Mouse (Mus musculus) limb, embryonic 11.5 days (tissue): ENCODE measurements around the gene Borcs6. TPM values are rescaled to one million over a fixed set of nuclear protein-coding genes. Genes with fewer than 3 reads are reported as not detected.

Experiments used
- ATAC-seq: fragments of 200-750 bp; cut with Nextera tagmentation; 2 replicates; pipeline ENCODE4 v1.8.0; 2017; ENCODE audit warnings: low read depth; ENCODE audit not compliant: insufficient number of reproducible peaks, low FRiP score, low TSS enrichment
- DNase-seq: peaks from one replicate; pipeline ENCODE4 v3.0.0-alpha.2; 2015; ENCODE audit warnings: low spot score
- H3K27ac ChIP-seq: fragments of 300-500 bp; sonication (generic); replicated peaks from 2 replicates; pipeline ENCODE4 v1.5.1; 2014; ENCODE audit warnings: low read depth, mild to moderate bottlenecking, low read length
- H3K27me3 ChIP-seq: fragments of 300-500 bp; sonication (generic); 2 replicates; pipeline ENCODE4 v1.6.1; 2014; ENCODE audit warnings: mild to moderate bottlenecking, low read length, mixed read lengths; ENCODE audit not compliant: control insufficient read depth, insufficient read depth
- H3K36me3 ChIP-seq: fragments of 300-500 bp; sonication (generic); 2 replicates; pipeline ENCODE4 v1.6.1; 2014; ENCODE audit warnings: mild to moderate bottlenecking, low read length, moderate library complexity, mixed read lengths; ENCODE audit not compliant: control insufficient read depth, insufficient read depth
- H3K4me1 ChIP-seq: fragments of 300-500 bp; sonication (generic); 2 replicates; pipeline ENCODE4 v1.6.1; 2014; ENCODE audit warnings: low read length, mixed read lengths; ENCODE audit not compliant: control insufficient read depth, insufficient read depth
- H3K4me2 ChIP-seq: fragments of 300-500 bp; sonication (generic); 2 replicates; pipeline ENCODE4 v1.6.1; 2014; ENCODE audit warnings: low read depth, mild to moderate bottlenecking, moderate library complexity; ENCODE audit not compliant: severe bottlenecking
- H3K4me3 ChIP-seq: fragments of 300-500 bp; sonication (generic); 2 replicates; pipeline ENCODE4 v1.5.1; 2014; ENCODE audit warnings: low read depth, low read length
- H3K9ac ChIP-seq: fragments of 300-500 bp; sonication (generic); 2 replicates; pipeline ENCODE4 v1.6.1; 2014; ENCODE audit warnings: mild to moderate bottlenecking, low read length
- H3K9me3 ChIP-seq: fragments of 300-500 bp; sonication (generic); 2 replicates; pipeline ENCODE4 v1.6.1; 2016; ENCODE audit warnings: low read length; ENCODE audit not compliant: control insufficient read depth
- WGBS: fragments of 180-500 bp; shearing (Covaris S2); extraction: QIAGEN DNeasy Blood & Tissue Kit; methylation state at CpG from one replicate; pipeline ENCODE4 v1.1.7; 2014; 5-methylcytosine and 5-hydroxymethylcytosine counted together
- polyA plus RNA-seq: library from polyadenylated mRNA; unstranded; fragments of >200 nt; fragmentation: Nextera tagmentation; extraction: Ambion mirVana; gene quantifications from 2 replicates; pipeline ENCODE4 v1.2.1, GENCODE M21; 2014

The Borcs6 gene
- polyA plus RNA-seq, 1 experiment from 2014 or later = 7.0 TPM

- no peak overlapping the region for H3K27ac ChIP-seq
- no peaks in the 10 kb centered on the region for H3K27me3 ChIP-seq
- no peak overlapping the region for H3K9ac ChIP-seq
- DNase-seq (no peak), ATAC-seq (no peak)
- 90% methylated on average over 11 of the region's 11 CpGs for WGBS
- H3K4me2 ChIP-seq = no peak overlapping the region
- no peaks in the 10 kb centered on the region for H3K9me3 ChIP-seq
- peaks cover 19% of the 10 kb centered on the region; the same call in 1 of the 2 replicates for H3K36me3 ChIP-seq
- no peak overlapping the region for H3K4me3 ChIP-seq
- 0 out of 2 replicates have a peak, but pooled peaks cover 3% of the 10 kb centered on the region for H3K4me1 ChIP-seq
These were observed 48.2 kb downstream of the Borcs6 start for GRCm38 (mm10) chr11:69107676-69108075.

GRCm38 (mm10) chr11:69108223-69108622 is 48.7 kb downstream of the Borcs6 start:
- DNase-seq = no peak
- H3K4me1 ChIP-seq = 0 out of 2 replicates have a peak, but pooled peaks cover 3% of the 10 kb centered on the region
- H3K27me3 ChIP-seq = no peaks in the 10 kb centered on the region
- no peak overlapping the region for H3K4me2 ChIP-seq
- no peaks in the 10 kb centered on the region for H3K9me3 ChIP-seq
- H3K9ac ChIP-seq = no peak overlapping the region
- WGBS = 92% methylated on average over 9 of the region's 9 CpGs
- H3K4me3 ChIP-seq = no peak overlapping the region
- H3K27ac ChIP-seq = no peak overlapping the region
- no peak for ATAC-seq
- peaks cover 19% of the 10 kb centered on the region; the same call in 1 of the 2 replicates for H3K36me3 ChIP-seq

- Histone ChIP-seq H3K36me3 (peaks cover 10% of the 10 kb centered on the region; the same call in 1 of the 2 replicates), H3K4me1 (0 out of 2 replicates have a peak, but pooled peaks cover 3% of the 10 kb centered on the region)
- no peak for ATAC-seq
These were observed 49.7 kb downstream of the Borcs6 start for GRCm38 (mm10) chr11:69109032-69109900.

GRCm38 (mm10) chr11:69110319-69111046 is 51.0 kb downstream of the Borcs6 start:
- H3K4me2 ChIP-seq = peak overlapping the region; percentile 51
- peak overlapping the region; percentile 41; the same call in 1 of the 2 replicates for H3K9ac ChIP-seq
- H3K9me3 ChIP-seq = no peaks in the 10 kb centered on the region
- no peaks in the 10 kb centered on the region for H3K27me3 ChIP-seq
- WGBS = 1% methylated on average over 30 of the region's 30 CpGs
- DNase-seq (peak; percentile 100), ATAC-seq (peak; percentile 69)
- peaks cover 5% of the 10 kb centered on the region; the same call in 1 of the 2 replicates for H3K36me3 ChIP-seq
- peak overlapping the region; percentile 38 for H3K4me3 ChIP-seq
- H3K27ac ChIP-seq = no peak overlapping the region
- H3K4me1 ChIP-seq = 0 out of 2 replicates have a peak, but pooled peaks cover 3% of the 10 kb centered on the region

More at GRCm38 (mm10) chr11:69109032-69109900, 49.7 kb downstream of the Borcs6 start:
- no peak overlapping the region for H3K27ac ChIP-seq
- no peak overlapping the region for H3K4me2 ChIP-seq
- no peaks in the 10 kb centered on the region for H3K9me3 ChIP-seq
- no peaks in the 10 kb centered on the region for H3K27me3 ChIP-seq
- 80% methylated on average over 13 of the region's 13 CpGs for WGBS
- H3K9ac ChIP-seq = no peak overlapping the region
- H3K4me3 ChIP-seq = no peak overlapping the region
- DNase-seq = no peak

Other genes starting within 250 kb of the Borcs6 start
- gene Ndel1, start 187.9 kb upstream of the Borcs6 start, polyA plus RNA-seq = 53.2 and 57.8 TPM in 2 replicates
- gene Rnf222, start 171.2 kb upstream of the Borcs6 start, polyA plus RNA-seq = not detected in 2 replicates
- 1,145 and 1,149 TPM in 2 replicates for gene Rpl26, start 158.1 kb upstream of the Borcs6 start, polyA plus RNA-seq
- not detected in 2 replicates for gene Odf4, start 132.6 kb upstream of the Borcs6 start, polyA plus RNA-seq
- gene Arhgef15, start 102.2 kb upstream of the Borcs6 start, polyA plus RNA-seq = 6.7 and 7.7 TPM in 2 replicates
- gene Slc25a35, start 91.6 kb upstream of the Borcs6 start, polyA plus RNA-seq = 2.6 and 3.0 TPM in 2 replicates
- 82.6 and 84.4 TPM in 2 replicates for gene Rangrf, start 84.5 kb upstream of the Borcs6 start, polyA plus RNA-seq
- gene Pfas, start 51.3 kb upstream of the Borcs6 start, polyA plus RNA-seq = 43.6 and 48.8 TPM in 2 replicates
- gene Ctc1, start 43.8 kb upstream of the Borcs6 start, polyA plus RNA-seq = 80.4 and 83.1 TPM in 2 replicates
- 171 and 178 TPM in 2 replicates for gene Aurkb, start 14.1 kb upstream of the Borcs6 start, polyA plus RNA-seq
- gene Tmem107, start 11.1 kb downstream of the Borcs6 start, polyA plus RNA-seq = 34.6 and 36.7 TPM in 2 replicates
- gene Vamp2, start 28.8 kb downstream of the Borcs6 start, polyA plus RNA-seq = 64.2 and 73.3 TPM in 2 replicates
- 8.0 and 9.1 TPM in 2 replicates for gene Per1, start 35.5 kb downstream of the Borcs6 start, polyA plus RNA-seq
- 0.54 and 0.65 TPM in 2 replicates for gene Hes7, start 60.7 kb downstream of the Borcs6 start, polyA plus RNA-seq
- gene 9130213A22Rik, start 62.9 kb downstream of the Borcs6 start, polyA plus RNA-seq = 0.19 TPM in 1 of 2 replicates, not detected in the other
- 0.17 and 0.25 TPM in 2 replicates for gene Aloxe3, start 66.2 kb downstream of the Borcs6 start, polyA plus RNA-seq
- gene Alox12b, start 97.3 kb downstream of the Borcs6 start, polyA plus RNA-seq = 0.05 TPM in 1 of 2 replicates, not detected in the other
- gene Alox8, start 138.1 kb downstream of the Borcs6 start, polyA plus RNA-seq = 0.07 TPM in 1 of 2 replicates, not detected in the other
- not detected in 2 replicates for gene Gucy2e, start 177.3 kb downstream of the Borcs6 start, polyA plus RNA-seq